Mouse (Mus musculus) liver, embryonic 12.5 days (tissue): Measurements from ENCODE around the gene Mettl5. TPM values are rescaled to one million over a fixed set of nuclear protein-coding genes. Genes with fewer than 3 reads are reported as not detected.
A peak's percentile ranks its signal among the peaks of the same experiment; 100 is the strongest.
"Not testable (repeated sequence)": the region's sequence is repeated elsewhere in the genome, so short reads cannot be mapped to it uniquely, and the experiment has no call there.

Source experiments
- ATAC-seq: fragments of 200-750 bp; cut with Nextera tagmentation; 2 replicates; pipeline ENCODE4 v1.8.0; 2017; ENCODE audit warnings: moderate number of reproducible peaks, mild to moderate bottlenecking, moderate library complexity
- H3K27ac ChIP-seq: fragments of 300-500 bp; sonication (generic); 2 replicates; pipeline ENCODE4 v1.5.1; 2016; ENCODE audit warnings: mild to moderate bottlenecking
- H3K27me3 ChIP-seq: fragments of 300-500 bp; sonication (generic); replicated peaks from 2 replicates; pipeline ENCODE4 v1.6.1; 2016; ENCODE audit warnings: mild to moderate bottlenecking, moderate library complexity
- H3K36me3 ChIP-seq: fragments of 300-500 bp; sonication (generic); 2 replicates; pipeline ENCODE4 v1.6.1; 2016; ENCODE audit warnings: mild to moderate bottlenecking, moderate library complexity
- H3K4me1 ChIP-seq: fragments of 300-500 bp; sonication (generic); 2 replicates; pipeline ENCODE4 v1.6.1; 2016
- H3K4me2 ChIP-seq: fragments of 300-500 bp; sonication (generic); 2 replicates; pipeline ENCODE4 v1.6.1; 2016; ENCODE audit warnings: mild to moderate bottlenecking, moderate library complexity
- H3K4me3 ChIP-seq: fragments of 300-500 bp; sonication (generic); 2 replicates; pipeline ENCODE4 v1.5.1; 2016; ENCODE audit warnings: mild to moderate bottlenecking, moderate library complexity
- H3K9ac ChIP-seq: fragments of 300-500 bp; sonication (generic); 2 replicates; pipeline ENCODE4 v1.6.1; 2016; ENCODE audit warnings: mild to moderate bottlenecking, moderate library complexity
- H3K9me3 ChIP-seq: fragments of 300-500 bp; sonication (generic); replicated peaks from 2 replicates; pipeline ENCODE4 v1.6.1; 2016; ENCODE audit warnings: mild to moderate bottlenecking, moderate library complexity
- WGBS: fragments of 180-500 bp; shearing (Covaris S2); methylation state at CpG from one replicate; pipeline ENCODE4 v1.1.7; 2016; ENCODE audit not compliant: insufficient replicate concordance; 5-methylcytosine and 5-hydroxymethylcytosine counted together
- polyA plus RNA-seq: library from polyadenylated mRNA; unstranded; fragments of >200 nt; fragmentation: Nextera tagmentation; extraction: Ambion mirVana; gene quantifications from 2 replicates; pipeline ENCODE4 v1.2.1, GENCODE M21; 2016

The Mettl5 gene
- polyA plus RNA-seq, result 46.1 and 47.5 TPM in 2 replicates

DNA sequence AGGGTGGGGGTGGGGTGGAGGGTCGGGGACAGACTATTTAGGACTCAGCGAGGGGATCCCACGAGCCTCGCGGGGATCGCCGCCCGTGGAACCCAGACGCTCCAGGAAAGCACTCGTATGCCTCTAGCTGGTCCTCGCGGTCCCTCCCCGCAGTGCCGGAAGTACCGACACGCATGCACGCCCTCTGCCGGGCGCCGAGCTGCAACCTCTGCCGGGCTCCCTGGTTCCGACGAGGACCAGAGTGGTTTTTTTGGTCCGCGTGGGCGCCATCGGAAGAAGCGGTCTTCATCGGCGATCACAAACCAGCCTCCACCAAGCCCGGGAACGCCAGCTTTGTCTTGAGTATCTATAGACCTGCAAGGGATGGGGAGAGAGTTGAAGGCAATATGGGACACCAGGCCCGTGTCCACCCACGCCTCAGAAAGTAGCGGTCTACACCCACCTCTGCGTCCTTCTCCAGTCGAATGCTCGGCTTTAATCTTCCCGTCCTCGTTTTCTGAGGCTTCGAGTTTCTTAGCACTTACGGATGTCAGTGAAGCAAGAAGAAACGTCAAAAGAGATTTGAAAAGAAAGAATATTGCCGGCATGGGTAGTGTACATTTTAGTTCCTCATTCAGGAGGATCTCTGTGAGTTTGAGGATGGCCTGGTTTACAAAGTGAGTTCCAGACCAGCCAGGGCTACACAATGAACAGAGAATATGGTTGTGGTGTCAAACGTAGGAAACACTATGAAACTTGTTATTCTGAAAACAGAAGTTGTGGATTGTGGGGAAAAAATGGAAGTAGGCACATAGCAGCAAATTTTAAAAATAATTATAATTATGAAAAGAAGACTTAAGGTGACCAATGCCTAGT is at the start of gene Mettl5:
TSS of gene Mettl5 (minus strand) at position 165 of the 855 bp plus-strand sequence.
- WGBS, result 1% methylated on average over 45 of the region's 45 CpGs
- Histone ChIP-seq H3K9me3 (no peaks in the 10 kb centered on the region), H3K4me3 (peak within 1 kb of the TSS; percentile 72), H3K27me3 (no peaks in the 10 kb centered on the region), H3K36me3 (peaks cover 3% of the 10 kb centered on the region; the same call in 1 of the 2 replicates), H3K9ac (peak within 1 kb of the TSS; percentile 86), H3K27ac (peak within 1 kb of the TSS; percentile 82), H3K4me2 (peak within 1 kb of the TSS; percentile 70), H3K4me1 (peaks cover 19% of the 10 kb centered on the region)
- peak; percentile 98 for ATAC-seq

GRCm38 (mm10) chr2:69924943-69925342 is 39.5 kb upstream of the Mettl5 start:
- H3K9ac ChIP-seq, result no peak overlapping the region
- 26% methylated on average over 3 of the region's 3 CpGs for WGBS
- peak; percentile 95 for ATAC-seq
- H3K36me3 ChIP-seq, result peaks cover 48% of the 10 kb centered on the region
- no peak overlapping the region for H3K4me3 ChIP-seq
- H3K4me2 ChIP-seq, result peak overlapping the region; percentile 35
- peaks cover 18% of the 10 kb centered on the region for H3K4me1 ChIP-seq
- H3K27me3 ChIP-seq, result no peaks in the 10 kb centered on the region
- H3K27ac ChIP-seq, result peak overlapping the region; percentile 23; the same call in 1 of the 2 replicates
- no peaks in the 10 kb centered on the region for H3K9me3 ChIP-seq

DNA sequence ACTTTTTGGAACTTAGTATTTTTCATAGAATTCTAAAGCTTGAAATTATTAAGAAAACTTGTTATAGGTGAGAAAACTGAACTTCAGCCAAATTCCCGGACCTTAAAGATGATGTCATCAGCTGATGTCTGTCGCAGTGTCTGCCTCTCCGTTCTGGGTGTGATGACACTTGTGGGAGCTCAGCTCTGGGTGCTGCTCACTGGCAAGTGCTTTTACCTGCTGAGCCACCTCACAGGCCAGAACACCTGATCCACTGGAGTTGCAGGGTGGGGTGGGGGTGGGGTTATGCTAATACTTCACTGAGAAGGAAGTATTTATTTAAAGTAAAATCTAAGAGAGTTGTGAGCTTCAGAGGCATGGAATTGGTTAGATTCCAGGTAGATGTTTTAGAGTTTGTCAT is 31.9 kb upstream of the Mettl5 start:
- no peak overlapping the region for H3K27ac ChIP-seq
- no peak overlapping the region for H3K9ac ChIP-seq
- H3K36me3 ChIP-seq, result peaks cover 43% of the 10 kb centered on the region
- peaks cover 7% of the 10 kb centered on the region; the same call in 1 of the 2 replicates for H3K4me1 ChIP-seq
- H3K9me3 ChIP-seq, result no peaks in the 10 kb centered on the region
- H3K4me3 ChIP-seq, result no peak overlapping the region
- H3K27me3 ChIP-seq, result no peaks in the 10 kb centered on the region
- WGBS, result 82% methylated on average over 3 of the region's 3 CpGs
- H3K4me2 ChIP-seq, result no peak overlapping the region
- ATAC-seq, result no peak

- H3K9ac ChIP-seq, result no peak overlapping the region
- H3K4me2 ChIP-seq, result no peak overlapping the region
- H3K27me3 ChIP-seq, result no peaks in the 10 kb centered on the region
- H3K9me3 ChIP-seq, result no peaks in the 10 kb centered on the region
- whole genome bisulfite sequencing, result 62% methylated on average over 2 of the region's 2 CpGs
- ATAC-seq, result no peak
- 0 out of 2 replicates have a peak, but pooled peaks cover 3% of the 10 kb centered on the region for H3K4me1 ChIP-seq
- H3K27ac ChIP-seq, result no peak overlapping the region
- no peak overlapping the region for H3K4me3 ChIP-seq
- H3K36me3 ChIP-seq, result peaks cover 17% of the 10 kb centered on the region
These were observed 27.4 kb upstream of the Mettl5 start for GRCm38 (mm10) chr2:69912801-69913200.

- not testable (repeated sequence) for H3K36me3 ChIP-seq, H3K4me3 ChIP-seq, ATAC-seq, H3K9ac ChIP-seq, H3K4me1 ChIP-seq, H3K27ac ChIP-seq, H3K9me3 ChIP-seq, H3K27me3 ChIP-seq, H3K4me2 ChIP-seq
- WGBS, result 67% methylated on average over 4 of the region's 4 CpGs
These were observed 22.0 kb upstream of the Mettl5 start for GRCm38 (mm10) chr2:69907394-69907793.

DNA sequence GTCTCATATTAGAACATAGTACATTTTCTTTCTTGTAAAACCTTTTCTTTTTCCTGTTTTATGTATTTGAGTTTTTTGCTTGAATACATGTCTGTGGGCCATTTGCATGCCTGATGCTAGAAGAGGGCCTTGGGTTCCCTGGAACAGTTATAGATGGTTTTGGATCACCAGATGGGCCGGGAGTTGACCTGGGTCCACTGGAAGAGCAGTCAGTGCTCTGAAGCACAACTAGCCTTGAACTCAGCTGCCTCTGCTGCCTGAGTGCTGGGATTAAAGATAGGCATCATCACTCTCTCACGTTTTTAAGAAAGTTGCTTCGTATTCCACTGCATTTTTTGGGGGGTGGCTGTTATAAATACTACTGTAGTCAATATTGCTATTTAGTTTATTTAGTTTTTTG is 18.1 kb upstream of the Mettl5 start:
- Histone ChIP-seq H3K4me2 (no peak overlapping the region), H3K9ac (no peak overlapping the region), H3K4me1 (peaks cover 14% of the 10 kb centered on the region), H3K27ac (no peak overlapping the region), H3K9me3 (no peaks in the 10 kb centered on the region), H3K36me3 (peaks cover 20% of the 10 kb centered on the region), H3K27me3 (no peaks in the 10 kb centered on the region), H3K4me3 (no peak overlapping the region)
- WGBS, result 77% methylated on average over 3 of the region's 3 CpGs
- no peak for ATAC-seq

GRCm38 (mm10) chr2:69897618-69898575 is 12.5 kb upstream of the Mettl5 start:
- Histone ChIP-seq H3K4me1 (peaks cover 30% of the 10 kb centered on the region), H3K9ac (peak overlapping the region; percentile 100), H3K36me3 (peaks cover 16% of the 10 kb centered on the region), H3K27ac (peak overlapping the region; percentile 97), H3K4me3 (peak overlapping the region; percentile 99), H3K9me3 (no peaks in the 10 kb centered on the region), H3K4me2 (peak overlapping the region; percentile 96), H3K27me3 (no peaks in the 10 kb centered on the region)
- ATAC-seq, result peak; percentile 82
- under 1% methylated on average over 51 of the region's 55 CpGs for WGBS

- H3K4me2 ChIP-seq, result peak within 1 kb of the TSS; percentile 96
- no peaks in the 10 kb centered on the region for H3K27me3 ChIP-seq
- H3K36me3 ChIP-seq, result peaks cover 15% of the 10 kb centered on the region
- under 1% methylated on average over 62 of the region's 65 CpGs for WGBS
- no peaks in the 10 kb centered on the region for H3K9me3 ChIP-seq
- H3K4me1 ChIP-seq, result peaks cover 30% of the 10 kb centered on the region
- H3K27ac ChIP-seq, result peak within 1 kb of the TSS; percentile 97
- peak; percentile 94 for ATAC-seq
- H3K9ac ChIP-seq, result peak within 1 kb of the TSS; percentile 100
- H3K4me3 ChIP-seq, result peak within 1 kb of the TSS; percentile 99
These were observed 11.7 kb upstream of the Mettl5 start, which contains the start of gene Ubr3 for GRCm38 (mm10) chr2:69897039-69897617. Gene Ubr3 (plus strand): TSS chr2:69897246.

DNA sequence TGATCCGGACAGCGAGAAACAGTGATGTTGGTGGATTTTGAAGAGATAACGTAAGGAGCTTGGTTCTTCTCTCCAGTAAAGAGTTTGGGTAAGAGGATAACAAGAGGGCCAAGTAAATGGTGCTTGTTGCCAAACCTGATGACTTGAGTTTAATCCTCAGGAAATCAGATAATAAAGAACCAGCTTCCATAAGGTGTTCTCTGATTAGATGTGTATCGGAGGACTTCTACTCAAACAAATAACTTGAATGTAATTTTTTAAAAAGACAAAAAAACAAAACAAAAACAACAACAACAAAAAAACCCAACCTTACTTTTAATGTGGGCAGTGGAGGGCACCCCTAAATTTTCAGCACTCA is 10.8 kb upstream of the Mettl5 start:
- ATAC-seq, result no peak
- H3K4me2 ChIP-seq, result peak overlapping the region; percentile 96
- 38% methylated on average over 4 of the region's 4 CpGs for whole genome bisulfite sequencing

GRCm38 (mm10) chr2:69895502-69896223 is 10.2 kb upstream of the Mettl5 start:
- Histone ChIP-seq H3K27ac (peak overlapping the region; percentile 79), H3K9me3 (no peaks in the 10 kb centered on the region), H3K27me3 (no peaks in the 10 kb centered on the region), H3K4me1 (peaks cover 40% of the 10 kb centered on the region), H3K36me3 (peaks cover 4% of the 10 kb centered on the region), H3K4me3 (no peak overlapping the region), H3K9ac (no peak overlapping the region), H3K4me2 (peak overlapping the region; percentile 96)
- ATAC-seq, result no peak
- 59% methylated on average over 14 of the region's 14 CpGs for WGBS

More for the DNA sequence above, 10.8 kb upstream of the Mettl5 start:
- Histone ChIP-seq H3K36me3 (peaks cover 8% of the 10 kb centered on the region), H3K27me3 (no peaks in the 10 kb centered on the region), H3K9me3 (no peaks in the 10 kb centered on the region), H3K4me1 (peaks cover 34% of the 10 kb centered on the region), H3K9ac (no peak overlapping the region), H3K27ac (peak overlapping the region; percentile 79), H3K4me3 (no peak overlapping the region)

- 78% methylated on average over 5 of the region's 5 CpGs for WGBS
- H3K27ac ChIP-seq, result no peak overlapping the region
- no peaks in the 10 kb centered on the region for H3K27me3 ChIP-seq
- no peak overlapping the region for H3K4me2 ChIP-seq
- H3K4me1 ChIP-seq, result peaks cover 33% of the 10 kb centered on the region
- H3K36me3 ChIP-seq, result no peaks in the 10 kb centered on the region
- no peak overlapping the region for H3K4me3 ChIP-seq
- no peaks in the 10 kb centered on the region for H3K9me3 ChIP-seq
- no peak for ATAC-seq
- H3K9ac ChIP-seq, result no peak overlapping the region
These were observed 8.5 kb upstream of the Mettl5 start for GRCm38 (mm10) chr2:69893891-69894290.
